Mouse (Mus musculus) heart, embryonic 12.5 days (tissue): ENCODE measurements around the gene Cuzd1. TPM values are rescaled to one million over a fixed set of nuclear protein-coding genes. Genes with fewer than 3 reads are reported as not detected.

Source experiments
- polyA plus RNA-seq: library from polyadenylated mRNA; unstranded; fragments of >200 nt; fragmentation: Nextera tagmentation; extraction: Ambion mirVana; gene quantifications from 2 replicates; pipeline ENCODE4 v1.2.1, GENCODE M21; 2016

Gene Cuzd1
- polyA plus RNA-seq, 1 experiment from 2014 or later = 0.91 TPM

Other genes starting within 250 kb of the Cuzd1 start
- gene 4933402N03Rik, start 176.0 kb downstream of the Cuzd1 start, polyA plus RNA-seq = not detected in 2 replicates
- 0.18 and 0.27 TPM in 2 replicates for gene 5430419D17Rik, start 147.9 kb downstream of the Cuzd1 start, polyA plus RNA-seq
- gene Fam24b, start 7.2 kb upstream of the Cuzd1 start, polyA plus RNA-seq = not detected in 2 replicates
- not detected in 2 replicates for gene Fam24a, start 11.6 kb upstream of the Cuzd1 start, polyA plus RNA-seq
- gene 2310057M21Rik, start 40.5 kb upstream of the Cuzd1 start, polyA plus RNA-seq = 17.7 and 20.3 TPM in 2 replicates
- gene Pstk, start 48.8 kb upstream of the Cuzd1 start, polyA plus RNA-seq = 86.6 and 96.7 TPM in 2 replicates
- gene Ikzf5, start 88.2 kb upstream of the Cuzd1 start, polyA plus RNA-seq = 12.0 and 14.3 TPM in 2 replicates
- 87.4 and 87.6 TPM in 2 replicates for gene Acadsb, start 88.3 kb upstream of the Cuzd1 start, polyA plus RNA-seq
- gene Hmx3, start 220.6 kb upstream of the Cuzd1 start, polyA plus RNA-seq = not detected in 2 replicates
- not detected in 2 replicates for gene Hmx2, start 226.5 kb upstream of the Cuzd1 start, polyA plus RNA-seq
- 129 and 133 TPM in 2 replicates for gene Bub3, start 237.9 kb upstream of the Cuzd1 start, polyA plus RNA-seq